Mouse (Mus musculus): ENCODE measurements at regions not wholly inside any gene's neighbourhood (a gene's known extent, or its start where the extent isn't known, plus 50 kb on each side); places are given as distances from the start of the nearest gene placed in this dataset.

GRCm38 (mm10) chr11:39733434-39734076, 961.4 kb downstream of the Mat2b start:
- TF ChIP-seq CHD2 (IDR thresholded peaks at IDR 0.05; ENCODE audit: low read depth, low read length) = no peak
- no peak for TF ChIP-seq ZNF384 (IDR thresholded peaks at IDR 0.05; ENCODE audit: low read depth, low read length)
- TF ChIP-seq ZC3H11A (IDR thresholded peaks at IDR 0.05; ENCODE audit: borderline replicate concordance, low read depth, low read length) = no peak
- no peak for TF ChIP-seq MAFK (IDR thresholded peaks at IDR 0.05; ENCODE audit: insufficient read depth, low read depth, low read length)
- TF ChIP-seq HCFC1 (IDR thresholded peaks at IDR 0.05; ENCODE audit: borderline replicate concordance, insufficient read depth, low read length) = no peak

Measured in ES-E14 (cell line).